Mouse (Mus musculus) olfactory bulb, adult 2 months (tissue): ENCODE data around the gene Irs1.

ENCODE experiments used
- CTCF ChIP-seq: fragments of 200-500 bp; IDR thresholded peaks from 2 replicates; pipeline ENCODE4 v1.5.1; 2012; ENCODE audit warnings: low read depth, mild to moderate bottlenecking, low read length, moderate library complexity; ENCODE audit not compliant: insufficient read depth
- POLR2A ChIP-seq: fragments of 200-500 bp; IDR thresholded peaks from 2 replicates; pipeline ENCODE4 v1.6.1; 2012; ENCODE audit warnings: mild to moderate bottlenecking, low read depth, low read length, moderate library complexity; ENCODE audit not compliant: insufficient read depth

DNA sequence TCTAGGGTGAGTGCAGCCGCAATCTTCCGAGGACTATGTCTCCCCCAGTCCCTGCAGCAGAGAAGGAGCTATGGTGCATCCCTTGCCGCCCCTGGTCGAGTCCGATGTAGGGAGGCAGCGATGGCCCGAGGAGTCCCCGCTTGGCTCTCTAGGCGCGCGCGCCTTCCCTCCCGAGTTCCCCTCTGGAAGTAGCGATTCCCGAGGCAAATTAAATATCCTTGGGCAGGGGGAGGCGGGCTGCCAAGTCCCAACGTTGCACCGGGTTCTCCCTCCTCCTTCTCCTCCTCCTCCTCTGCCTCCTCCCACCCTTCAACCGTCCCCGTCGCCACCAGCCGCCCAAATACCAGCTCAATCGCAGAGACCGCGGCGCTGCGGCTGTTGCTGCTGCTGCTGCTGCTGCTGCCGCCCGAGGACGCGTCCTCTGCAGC lies 479 bp downstream of the Irs1 start:
- TF ChIP-seq POLR2A (peak; percentile 57; the same call in 1 of the 2 replicates), CTCF (no peak)
